Mouse (Mus musculus) thymus, postnatal 36 days (tissue): Measurements from ENCODE around the gene Polm.

Experiments
- DNase-seq, 2 experiments: peaks; one replicate each; pipeline ENCODE4 v3.0.0; 2022; ENCODE audit warnings: mixed read lengths in 2 of 2

Gene Polm

GRCm38 (mm10) chr11:5802457-5803217, 35.2 kb downstream of the Polm start:
- DNase-seq = no peak

DNA sequence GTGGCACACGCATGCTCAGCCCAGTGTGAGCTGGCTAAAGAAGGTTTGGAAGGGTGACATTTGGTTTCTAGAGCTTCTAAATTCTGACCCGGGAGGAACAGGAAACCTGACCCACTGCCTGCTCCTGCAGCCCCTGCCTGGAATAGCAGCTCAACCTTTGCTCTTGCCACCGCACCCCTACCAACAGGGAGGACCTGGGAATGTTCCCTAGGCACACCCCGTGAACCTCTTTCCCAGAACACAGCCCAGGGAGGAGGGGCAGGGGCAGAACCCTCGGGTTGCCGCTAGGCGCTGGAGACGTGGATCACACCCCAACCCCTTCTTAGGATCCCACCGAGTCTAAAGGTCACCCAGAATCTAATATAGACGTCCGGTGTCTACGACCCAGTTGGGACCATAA, 35.8 kb downstream of the Polm start:
- DNase-seq = no peak

DNA sequence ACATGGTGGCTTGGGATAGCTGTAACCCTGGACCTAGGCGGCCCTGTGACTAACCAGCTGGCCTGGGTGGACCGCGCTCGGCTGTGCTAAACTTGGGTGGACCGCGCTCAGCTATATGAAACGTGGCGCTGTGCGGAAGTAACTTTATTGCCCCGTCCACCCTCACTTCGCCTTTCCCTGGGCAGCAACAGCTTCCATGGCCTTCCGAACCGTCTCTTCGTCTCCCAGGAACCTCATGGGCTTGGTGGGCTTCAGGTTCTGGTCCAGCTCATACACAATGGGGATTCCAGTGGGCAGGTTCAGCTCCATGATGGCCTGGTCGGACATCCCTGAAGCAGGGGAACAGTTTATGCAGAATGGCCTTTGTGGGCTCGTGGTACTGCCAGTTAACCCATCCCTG, 36.3 kb downstream of the Polm start:
- no peak for DNase-seq

- no peak for DNase-seq
Observed at GRCm38 (mm10) chr11:5799621-5800490, 38.0 kb downstream of the Polm start.

DNA sequence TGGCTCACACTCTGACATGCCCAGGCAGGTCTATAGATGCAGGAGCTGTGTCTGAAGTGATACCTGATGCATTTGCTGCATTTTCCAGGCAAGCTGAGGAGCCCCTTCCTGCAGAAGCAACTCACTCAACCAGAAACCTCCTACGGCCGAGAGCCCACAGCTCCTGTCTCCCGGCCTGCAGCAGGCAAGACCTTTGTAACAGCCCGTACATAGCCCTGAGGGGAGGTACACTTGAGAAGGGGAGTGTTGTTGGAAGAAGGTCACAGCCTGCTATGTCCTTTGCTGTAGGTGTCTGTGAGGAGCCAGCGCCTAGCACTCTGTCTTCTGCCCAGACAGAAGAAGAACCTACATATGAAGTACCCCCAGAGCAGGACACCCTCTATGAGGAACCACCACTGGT, 39.9 kb downstream of the Polm start:
- DNase-seq = no peak

GRCm38 (mm10) chr11:5797371-5797770, 40.4 kb downstream of the Polm start:
- DNase-seq = no peak

DNA sequence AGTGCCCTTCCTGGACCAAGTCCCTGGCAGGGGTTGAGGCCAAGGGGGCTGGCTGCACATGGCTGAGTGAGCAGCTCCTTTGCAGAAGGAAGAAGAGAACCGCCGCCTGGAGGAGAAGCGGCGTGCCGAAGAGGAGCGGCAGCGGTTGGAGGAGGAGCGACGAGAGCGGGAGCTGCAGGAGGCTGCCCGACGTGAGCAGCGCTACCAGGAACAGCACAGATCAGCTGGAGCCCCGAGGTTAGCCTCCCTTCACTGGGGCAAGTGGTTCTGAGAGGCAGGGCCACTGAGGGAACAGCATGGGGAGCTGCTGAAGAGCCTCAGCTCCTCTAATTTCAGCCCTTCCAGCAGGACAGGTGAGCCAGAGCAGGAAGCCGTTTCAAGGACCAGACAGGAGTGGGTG, 40.9 kb downstream of the Polm start:
- DNase-seq = no peak

DNA sequence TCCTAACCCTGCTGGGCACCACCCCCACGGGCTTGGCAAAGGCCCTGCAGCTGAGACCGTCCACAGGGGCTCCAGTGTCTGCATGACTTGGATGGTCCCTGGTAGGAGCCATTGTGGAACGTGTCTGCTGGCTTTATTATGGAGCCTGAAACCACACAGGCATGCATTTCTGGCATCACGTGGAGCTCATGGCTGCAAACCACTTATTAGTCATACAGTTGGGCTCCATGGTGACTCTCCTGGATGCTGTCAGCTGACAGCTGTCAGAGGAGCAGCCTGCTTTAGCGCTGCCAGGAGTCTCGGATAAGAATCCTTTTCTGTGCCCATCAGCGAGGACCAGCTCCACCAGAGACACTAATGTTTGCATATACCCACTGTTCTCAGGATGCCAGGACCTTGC, 42.1 kb downstream of the Polm start:
- no peak for DNase-seq

DNA sequence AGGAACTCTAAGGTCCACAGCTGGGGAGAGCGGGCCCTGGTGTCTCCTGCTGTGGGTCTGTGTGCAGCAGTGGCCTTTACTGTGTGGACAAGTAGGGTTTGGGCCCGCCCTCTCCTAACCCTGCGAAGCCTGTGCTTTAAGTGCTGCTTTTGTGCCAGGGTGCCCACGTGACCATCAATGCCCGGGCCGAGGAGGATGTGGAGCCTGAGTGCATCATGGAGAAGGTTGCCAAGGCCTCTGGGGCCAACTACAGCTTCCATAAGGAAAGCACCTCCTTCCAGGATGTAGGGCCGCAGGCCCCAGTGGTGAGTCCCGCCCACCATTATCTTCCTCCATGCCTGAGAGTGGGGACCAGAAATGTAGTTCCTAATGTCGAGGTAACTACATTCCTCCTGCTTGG, 42.5 kb downstream of the Polm start:
- no peak for DNase-seq

DNA sequence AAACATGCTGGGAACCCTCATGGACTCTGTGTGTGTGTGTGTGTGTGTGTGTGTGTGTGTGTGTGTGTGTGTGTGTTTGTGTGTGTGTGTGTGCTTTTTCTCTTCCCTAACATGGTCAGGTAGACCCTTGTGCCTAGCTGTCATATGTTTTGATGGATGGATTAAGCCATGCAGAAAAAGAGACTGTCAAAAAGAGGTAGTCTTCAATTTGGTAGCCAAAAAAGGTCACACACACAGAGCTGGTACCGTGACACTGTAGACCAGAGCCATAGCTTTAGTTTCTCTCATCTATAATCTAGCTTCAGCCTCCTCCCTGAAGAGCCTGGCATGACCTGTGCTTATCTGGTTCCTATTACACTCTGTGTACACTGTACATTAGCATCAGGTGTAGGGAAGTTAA, 47.4 kb downstream of the Polm start:
- no peak for DNase-seq

- DNase-seq = no peak
Observed at GRCm38 (mm10) chr11:5789754-5790333, 48.0 kb downstream of the Polm start.

DNA sequence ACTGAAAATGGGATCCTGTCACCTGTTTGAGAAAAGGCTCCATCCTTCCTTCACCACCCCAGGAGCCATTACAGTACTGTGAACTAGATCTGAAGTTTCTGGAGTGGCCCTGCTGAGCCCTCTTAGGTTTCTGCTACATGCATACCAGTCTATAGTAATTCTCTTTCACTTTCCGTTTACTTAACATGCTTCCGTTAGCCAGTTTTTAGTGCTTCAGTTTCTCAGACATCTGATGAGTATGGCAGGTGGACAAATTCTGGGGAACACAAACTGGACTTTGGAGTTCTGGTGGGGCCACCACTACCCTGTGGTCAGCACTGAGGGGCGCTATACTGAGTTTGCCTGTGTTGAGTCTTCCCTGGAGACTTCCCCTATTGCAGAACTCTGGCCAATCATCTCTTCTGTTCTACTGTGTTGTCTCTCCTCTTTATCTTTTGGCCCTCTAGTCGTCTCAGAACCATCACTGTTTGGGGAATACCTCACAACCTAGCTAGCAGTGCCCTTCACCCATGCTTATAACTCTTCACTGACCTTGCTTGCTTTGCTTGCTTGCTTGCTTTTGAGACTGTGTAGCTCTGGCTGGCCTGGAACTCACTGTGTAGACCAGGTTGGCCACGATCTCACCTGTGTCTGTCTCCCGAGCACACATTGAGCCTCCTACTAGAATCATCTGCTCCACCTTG, 48.6 kb downstream of the Polm start:
- DNase-seq = peak in 1 of 2 experiments; percentile 28

DNA sequence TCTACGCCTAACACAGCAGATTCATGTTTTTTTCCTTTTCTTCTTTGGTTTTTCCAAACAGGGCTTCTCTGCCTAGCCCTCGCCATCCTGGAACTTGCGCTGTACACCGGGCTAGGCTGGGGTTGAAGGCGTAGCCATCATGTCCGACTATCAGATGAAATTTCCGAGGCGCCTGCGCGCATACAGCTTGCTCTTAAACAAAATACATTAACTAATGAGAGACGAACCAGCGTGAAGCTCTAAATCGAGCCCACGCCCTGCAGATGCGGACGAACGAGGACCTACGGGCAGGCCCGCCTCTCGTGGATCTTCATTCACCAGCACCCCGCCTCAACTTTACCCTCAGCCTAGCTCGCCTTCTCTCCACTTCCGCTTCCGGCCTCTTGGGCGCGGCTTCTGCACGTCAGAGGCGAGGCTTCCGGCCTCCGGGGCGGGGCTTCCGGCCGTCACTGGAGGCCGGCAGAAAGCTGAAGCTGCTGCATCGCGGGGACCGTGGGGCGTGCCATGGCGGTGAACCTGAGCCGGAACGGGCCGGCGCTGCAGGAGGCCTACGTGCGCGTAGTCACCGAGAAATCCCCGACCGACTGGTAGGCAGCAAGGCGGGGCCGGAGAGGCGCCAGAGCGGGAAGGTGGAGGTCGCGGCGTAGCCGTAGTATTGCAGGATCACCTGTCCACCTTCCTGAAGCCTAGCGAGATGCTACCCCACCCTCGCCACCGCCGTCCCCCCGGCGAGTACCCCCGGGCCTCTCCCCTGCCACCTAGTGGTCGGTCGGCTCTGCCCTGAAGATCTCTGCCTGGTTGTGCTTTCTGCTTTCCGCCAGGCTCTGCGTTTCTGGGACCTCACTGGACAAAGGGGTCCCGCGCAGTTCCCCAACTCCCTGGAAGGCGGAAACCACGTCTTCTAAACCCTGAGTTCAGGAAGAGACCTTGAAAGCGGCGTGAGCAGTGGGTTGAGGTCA, 49.5 kb downstream of the Polm start, which contains the start of gene Dbnl:
Gene Dbnl (plus strand): TSS at position 433 of the 959 bp plus-strand sequence.
- DNase-seq = peak; percentile 97 to 98

DNA sequence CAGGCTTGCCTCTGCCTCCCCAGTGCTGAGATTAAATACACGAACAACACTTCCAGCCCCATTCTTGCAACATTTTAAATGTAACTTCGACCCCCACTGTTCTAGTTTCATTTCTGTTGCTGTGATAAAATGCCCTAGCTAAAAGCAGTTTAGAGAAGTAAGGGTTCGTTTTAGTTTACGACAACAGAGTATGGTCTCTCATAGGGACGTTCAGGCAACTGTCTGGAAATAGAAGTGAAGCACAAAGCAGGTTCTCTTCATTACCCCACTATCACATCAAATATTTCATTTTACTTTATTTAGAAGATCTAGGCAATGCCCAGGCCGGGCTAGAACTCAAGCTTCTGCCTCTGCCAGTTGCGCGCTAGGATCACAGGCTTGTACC, 50.2 kb downstream of the Polm start:
- no peak for DNase-seq

GRCm38 (mm10) chr11:5785732-5786131, 52.1 kb downstream of the Polm start:
- DNase-seq = no peak

GRCm38 (mm10) chr11:5782199-5782944, 55.4 kb downstream of the Polm start:
- peak in 1 of 2 experiments; percentile 31 for DNase-seq

GRCm38 (mm10) chr11:5780035-5780499, 57.7 kb downstream of the Polm start:
- no peak for DNase-seq

DNA sequence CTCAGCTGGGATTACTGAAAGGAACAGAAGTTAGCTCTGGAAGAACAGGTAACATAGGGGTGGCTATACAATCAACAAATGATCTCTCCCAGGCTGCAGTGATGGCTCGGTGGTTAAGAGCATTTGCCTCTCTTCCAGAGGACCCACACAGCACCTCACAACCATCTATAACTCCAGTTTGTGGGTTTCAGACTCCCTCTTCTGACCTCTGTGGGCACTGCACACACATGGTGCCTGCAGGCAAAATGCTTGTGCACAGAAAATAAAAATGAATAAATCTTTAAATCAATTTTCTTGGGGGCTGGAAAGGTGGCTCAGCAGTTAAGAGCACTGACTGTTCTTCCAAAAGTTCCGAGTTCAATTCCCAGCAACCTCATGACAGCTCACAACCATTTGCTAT, 59.3 kb downstream of the Polm start:
- DNase-seq = no peak
